Mouse (Mus musculus): ENCODE results near the gene Pard6b.
"Not testable (repeated sequence)": the region's sequence is repeated elsewhere in the genome, so short reads cannot be mapped to it uniquely, and the experiment has no call there.

The Pard6b gene

GRCm38 (mm10) chr2:168101805-168102204, 21.0 kb downstream of the Pard6b start:
- DNase-seq (ENCODE audit: low spot score): no peak

- no peak for DNase-seq (ENCODE audit: low spot score)
Observed at GRCm38 (mm10) chr2:168103341-168103740, 22.5 kb downstream of the Pard6b start.

- DNase-seq (ENCODE audit: low spot score): no peak
Observed at GRCm38 (mm10) chr2:168104375-168105144, 23.8 kb downstream of the Pard6b start.

- DNase-seq (ENCODE audit: low spot score): peak; percentile 39
Observed at GRCm38 (mm10) chr2:168105271-168105670, 24.5 kb downstream of the Pard6b start.

DNA sequence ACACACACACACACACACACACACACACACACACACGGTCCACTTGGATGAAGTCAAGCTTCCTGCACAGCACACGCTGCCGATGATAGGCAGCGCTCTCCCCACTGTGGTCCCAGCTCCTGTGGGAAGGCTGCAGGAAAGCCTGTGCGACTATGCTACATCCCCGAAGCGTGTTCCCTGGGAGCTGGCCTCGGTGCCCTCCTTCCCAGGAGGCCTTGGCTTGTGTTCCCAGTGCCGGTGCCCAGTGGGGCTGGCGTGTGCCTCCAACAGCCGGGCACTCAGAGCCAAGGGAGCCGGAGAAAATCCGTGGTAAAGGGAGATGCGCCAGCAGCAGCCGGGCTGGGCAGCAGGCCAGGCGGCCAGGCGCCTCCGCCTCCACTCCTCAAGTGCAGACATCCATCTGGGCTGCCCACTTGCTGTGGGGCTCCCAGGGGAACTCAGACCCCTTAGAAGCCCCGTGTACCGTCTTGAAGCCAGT, 25.9 kb downstream of the Pard6b start:
- DNase-seq (ENCODE audit: low spot score): no peak

- no peak for DNase-seq (ENCODE audit: low spot score)
Observed at GRCm38 (mm10) chr2:168107356-168107755, 26.6 kb downstream of the Pard6b start.

GRCm38 (mm10) chr2:168107901-168108300, 27.1 kb downstream of the Pard6b start:
- not testable (repeated sequence) for DNase-seq (ENCODE audit: low spot score)

- peak; percentile 70 for DNase-seq (ENCODE audit: low spot score)
Observed at GRCm38 (mm10) chr2:168111902-168112301, 31.1 kb downstream of the Pard6b start.

GRCm38 (mm10) chr2:168113263-168113662, 32.5 kb downstream of the Pard6b start:
- DNase-seq (ENCODE audit: low spot score): no peak

DNA sequence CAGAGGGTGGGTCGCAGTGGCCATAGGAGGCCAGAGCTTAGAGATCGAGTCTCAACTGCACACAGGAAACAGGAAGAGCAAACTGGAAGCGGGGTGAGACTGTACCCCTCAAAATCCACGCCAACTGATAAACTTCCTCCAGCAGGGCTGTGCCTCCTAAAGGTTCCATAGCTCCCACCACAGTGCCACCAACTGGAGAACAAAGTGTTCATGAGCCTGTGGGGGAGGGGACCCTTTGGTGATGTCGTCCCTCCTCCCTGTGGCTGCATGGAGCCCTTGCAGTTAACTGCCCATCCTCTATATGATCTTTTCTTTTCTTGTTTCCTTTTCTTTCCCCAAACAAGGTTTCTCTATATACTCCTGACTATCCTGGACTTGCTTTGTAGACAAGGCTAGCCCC, 32.9 kb downstream of the Pard6b start:
- no peak for DNase-seq (ENCODE audit: low spot score)

DNA sequence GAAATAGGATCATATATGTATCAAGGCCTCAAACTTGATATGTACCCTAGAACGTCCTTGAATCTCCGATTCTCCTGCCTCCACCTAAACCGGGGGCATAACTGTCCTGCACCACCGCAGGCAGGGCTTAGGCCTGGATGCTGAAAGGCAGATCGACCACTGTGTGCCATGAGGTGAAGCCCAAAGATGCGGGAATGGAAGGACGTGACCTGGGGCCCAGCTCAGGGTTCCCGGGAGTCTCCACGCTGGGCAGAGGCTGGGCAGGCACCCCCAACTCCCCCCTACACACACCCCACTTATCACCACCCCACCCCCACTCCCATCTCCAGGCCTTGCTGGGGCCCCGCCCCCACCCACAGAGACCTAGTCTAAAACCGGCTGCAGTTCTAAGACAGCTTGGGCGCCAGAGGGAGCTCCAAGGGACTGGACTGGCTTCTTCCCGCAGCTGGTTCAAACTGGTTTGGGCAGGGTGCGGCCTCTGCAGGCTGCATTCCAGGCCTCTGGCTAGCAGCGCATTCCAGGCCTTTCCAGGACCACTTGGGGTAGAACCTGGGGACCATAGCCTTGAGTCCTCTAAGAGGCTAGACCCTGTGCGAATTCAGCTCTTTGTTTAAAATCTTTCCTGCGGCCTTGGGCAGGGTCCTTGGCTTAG, 34.0 kb downstream of the Pard6b start:
- DNase-seq (ENCODE audit: low spot score): peak; percentile 94

- no peak for DNase-seq (ENCODE audit: low spot score)
Observed at GRCm38 (mm10) chr2:168115826-168116225, 35.0 kb downstream of the Pard6b start.

DNA sequence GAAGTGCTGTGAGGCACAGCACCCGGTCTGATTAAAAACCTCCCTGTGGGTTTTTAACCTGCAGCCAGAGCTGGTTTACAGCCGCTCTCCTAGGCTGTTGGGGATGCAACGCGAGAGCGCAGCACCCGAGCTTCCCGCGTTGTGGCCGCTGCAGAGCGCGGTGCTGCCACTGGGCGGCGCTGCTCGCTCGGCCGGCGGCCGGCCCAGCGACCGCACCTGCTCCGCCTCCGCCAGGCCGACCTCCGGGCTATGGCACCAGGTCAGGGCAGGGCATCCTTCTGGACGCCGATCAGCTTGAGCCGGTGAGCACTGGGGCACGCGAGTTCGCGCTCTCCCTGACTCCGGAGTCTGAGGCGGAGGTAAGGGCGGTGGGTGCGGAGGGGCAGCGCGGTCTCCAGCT, 36.3 kb downstream of the Pard6b start:
- peak; percentile 76 for DNase-seq (ENCODE audit: low spot score)

DNA sequence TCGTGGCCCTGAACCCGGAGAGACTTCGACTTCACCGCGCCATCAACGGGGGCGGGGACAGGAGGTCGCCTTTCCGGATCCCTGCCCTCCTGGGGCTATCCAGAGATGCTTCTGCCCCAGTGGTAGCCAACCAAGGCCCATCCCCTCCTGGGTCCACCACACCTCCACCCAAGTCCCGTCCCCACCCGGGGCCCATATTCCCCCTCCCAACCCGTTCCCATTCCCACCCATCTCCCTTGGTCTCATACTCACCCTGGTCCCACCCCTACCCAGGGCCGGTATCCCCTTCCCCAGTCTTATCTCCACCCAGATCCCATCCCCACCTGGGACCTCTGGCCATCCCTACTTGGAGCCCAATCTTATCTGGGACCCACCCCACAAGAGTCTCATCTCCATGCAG, 36.7 kb downstream of the Pard6b start:
- DNase-seq (ENCODE audit: low spot score): no peak

DNA sequence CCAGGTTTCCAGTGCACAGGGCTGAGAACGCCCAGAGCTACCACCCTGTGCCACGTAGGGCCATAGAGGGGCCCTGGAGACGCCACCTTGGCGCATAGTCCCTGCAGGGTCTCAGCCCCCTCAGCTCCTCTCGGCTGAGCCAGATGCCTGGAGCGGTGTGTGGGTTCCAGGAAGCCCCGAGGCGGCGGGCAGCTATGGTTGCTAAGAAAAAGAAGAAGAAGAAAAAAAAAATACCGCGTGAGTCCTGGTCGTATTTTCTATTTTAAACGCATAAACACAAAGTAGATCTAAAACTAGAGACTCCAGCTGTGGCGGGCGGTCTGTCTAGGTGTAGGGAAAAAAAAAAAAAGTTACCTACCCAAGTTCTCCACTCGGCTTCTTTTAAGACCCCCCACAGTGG, 37.2 kb downstream of the Pard6b start:
- no peak for DNase-seq (ENCODE audit: low spot score)

- no peak for DNase-seq (ENCODE audit: low spot score)
Observed at GRCm38 (mm10) chr2:168118456-168118855, 37.7 kb downstream of the Pard6b start.

- no peak for DNase-seq (ENCODE audit: low spot score)
Observed at GRCm38 (mm10) chr2:168119123-168119522, 38.3 kb downstream of the Pard6b start.

- no peak for DNase-seq (ENCODE audit: low spot score)
Observed at GRCm38 (mm10) chr2:168120906-168121305, 40.1 kb downstream of the Pard6b start.

DNA sequence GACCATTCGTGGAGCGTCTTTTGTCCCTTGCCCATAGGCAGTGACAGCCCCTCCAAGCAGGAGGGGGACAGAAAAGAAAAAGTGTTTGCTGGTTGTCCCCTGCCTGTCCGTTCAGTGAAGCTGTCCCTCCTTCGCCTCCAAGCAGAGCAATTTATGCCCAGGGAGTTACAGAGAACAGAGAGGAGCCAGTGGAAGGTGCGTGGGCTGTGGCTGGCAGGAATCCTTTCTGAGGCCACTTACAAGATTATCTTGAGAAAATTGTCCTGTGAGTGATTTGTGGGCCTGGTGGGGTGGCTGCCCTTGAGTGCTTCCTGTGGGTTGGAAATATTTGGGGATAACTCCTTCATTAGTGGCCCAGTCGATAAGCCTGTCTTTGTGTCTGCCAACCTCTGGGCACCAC, 42.8 kb downstream of the Pard6b start:
- DNase-seq (ENCODE audit: low spot score): no peak

DNA sequence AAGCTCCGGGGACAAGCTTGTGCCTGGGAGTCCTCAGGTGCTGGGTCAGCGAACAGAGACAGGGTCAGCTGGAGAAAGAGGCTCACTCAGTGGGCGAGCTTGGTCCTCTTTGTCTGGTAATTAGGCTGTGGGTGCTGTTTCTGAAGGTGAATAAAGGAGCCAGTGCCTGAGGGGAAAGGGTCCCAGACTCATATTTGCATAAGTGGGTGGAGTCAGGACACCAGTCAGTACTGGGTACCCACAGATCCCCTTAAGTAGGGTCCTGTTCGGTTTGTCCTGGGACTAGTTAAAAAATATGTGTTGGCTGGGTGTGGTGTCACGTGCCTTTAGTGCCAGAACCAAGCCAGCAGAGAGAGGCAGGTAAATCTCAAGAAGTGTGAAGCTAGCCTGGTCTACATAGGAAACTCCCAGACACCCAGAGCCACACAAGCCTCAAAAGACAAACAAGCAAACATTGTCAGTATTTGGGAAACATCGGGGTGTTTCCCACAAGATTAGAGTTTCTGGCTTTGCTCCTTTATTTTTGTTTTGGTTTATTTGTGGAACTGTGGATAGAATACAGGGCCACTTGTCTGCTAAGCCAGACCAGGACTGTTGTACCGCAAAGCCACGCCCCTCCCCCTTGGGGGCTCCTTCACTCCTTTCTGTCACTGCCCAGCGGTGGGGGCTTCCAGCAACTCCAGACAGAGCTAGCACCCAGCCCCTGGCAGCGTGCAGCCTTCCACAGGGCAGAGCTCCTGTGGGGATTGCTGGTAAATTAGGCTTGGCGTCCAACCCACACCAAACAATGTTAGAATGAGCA, 44.7 kb downstream of the Pard6b start:
- no peak for DNase-seq (ENCODE audit: low spot score)

GRCm38 (mm10) chr2:168127767-168128166, 47.0 kb downstream of the Pard6b start:
- no peak for DNase-seq (ENCODE audit: low spot score)

- DNase-seq (ENCODE audit: low spot score): peak; percentile 92
Observed at GRCm38 (mm10) chr2:168128211-168128859, 47.5 kb downstream of the Pard6b start.
